Mouse (Mus musculus) layer of hippocampus, adult 8-10 months (tissue): ENCODE measurements at regions not wholly inside any gene's neighbourhood (a gene's known extent, or its start where the extent isn't known, plus 50 kb on each side); places are given as distances from the start of the nearest gene placed in this dataset.
A peak's percentile ranks its signal among the peaks of the same experiment; 100 is the strongest.

Experiments
- DNase-seq, 2 experiments: peaks; one replicate each; pipeline ENCODE4 v3.0.0; 2022; ENCODE audit warnings: low spot score in 2 of 2

DNA sequence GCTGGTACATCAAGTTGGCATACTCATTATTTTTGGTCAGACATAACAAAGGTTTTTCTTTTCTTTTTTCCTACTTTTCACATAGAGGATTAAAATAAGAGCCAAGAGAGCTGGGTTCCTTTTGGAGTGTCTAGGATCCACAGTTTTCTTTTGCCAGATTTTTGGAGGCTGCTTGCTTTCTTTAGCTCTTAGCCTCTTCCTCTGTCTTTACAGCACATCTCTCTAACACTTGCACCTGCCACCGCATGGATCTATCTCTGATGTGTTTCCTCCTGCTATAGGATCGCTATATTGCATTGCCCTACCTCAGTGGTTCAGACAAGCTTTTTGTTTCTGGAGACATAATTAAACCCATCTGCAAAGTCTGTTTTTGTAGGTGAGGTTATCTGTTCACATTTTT is 339.9 kb downstream of the Rpl10l start:
- no peak for DNase-seq

DNA sequence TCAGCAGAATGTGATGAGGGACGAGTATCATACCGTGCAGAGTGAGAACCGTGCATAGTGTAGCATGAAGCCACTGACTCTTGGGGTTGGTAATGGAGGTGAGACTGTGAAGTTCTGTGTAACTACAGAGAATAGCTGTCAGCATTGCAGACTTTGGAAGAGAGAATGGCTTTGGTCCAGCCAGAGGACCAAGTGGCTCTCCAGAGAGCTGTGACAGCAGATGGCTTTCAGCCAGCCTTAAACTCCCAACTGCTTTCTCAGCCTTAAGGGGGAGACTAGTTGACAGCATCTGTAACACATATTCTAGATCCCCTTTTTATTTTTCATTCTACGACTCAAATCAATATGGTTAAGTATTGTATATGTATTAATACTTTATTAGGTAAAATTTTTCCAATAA is 342.0 kb downstream of the Rpl10l start:
- no peak for DNase-seq

DNA sequence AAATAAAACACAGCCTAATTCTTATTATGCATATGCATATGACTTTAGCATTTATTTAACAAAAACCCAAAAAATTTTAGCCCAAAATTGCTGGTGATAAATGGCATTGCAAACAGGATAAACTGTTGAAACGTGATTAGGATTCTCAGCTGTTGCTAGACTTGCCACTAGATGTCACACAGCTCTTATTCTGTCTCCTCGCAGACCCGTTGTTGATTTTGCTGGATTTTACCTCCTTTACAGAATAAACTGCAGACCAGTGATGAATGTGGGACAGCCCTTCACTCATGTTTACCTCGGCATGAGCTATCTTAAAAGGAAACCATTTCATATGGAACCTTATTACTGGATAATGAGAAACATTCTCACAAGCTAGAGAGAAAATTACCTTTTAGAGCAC is 352.4 kb downstream of the Rpl10l start:
- peak in 1 of 2 experiments; percentile 4 for DNase-seq

- DNase-seq: no peak
Observed at GRCm38 (mm10) chr12:65929718-65930377, 354.4 kb downstream of the Rpl10l start.
